Comparison of ENCODE assay signal across 16 mouse cellular contexts in genomic region chr19:10404424-10404823, GRCm38 (mm10). TPM values are rescaled to one million over a fixed set of nuclear protein-coding genes. Genes with fewer than 3 reads are reported as not detected.
A peak's percentile ranks its signal among the peaks of the same experiment; 100 is the strongest.
DNase-seq lines count a peak whose midpoint lies in the region; ATAC-seq lines count a peak whose summit lies in the region.
"Had no signal": no experiment of that assay in that cellular context is flagged by ENCODE, and none has a peak within 500 bp of the region (broad histone marks: within the 10 kb centered on the region; RNA-seq: fewer than 3 reads in every experiment).

No protein-coding gene starts in this region.

- intact Hi-C loops in left cerebral cortex, postnatal 4 days (cut with DNase I), result no loop called here

- ATAC-seq in frontal cortex, adult (ENCODE audit: low TSS enrichment), result peak; percentile 42
- no peak for ATAC-seq in megakaryocyte progenitor cell, adult 5-6 weeks (replicated peaks; ENCODE audit: poor library complexity)
- ATAC-seq: intestine, embryonic 16.5 days had no signal

- no peak for DNase-seq in frontal cortex, postnatal 25 days (ENCODE audit: low spot score in 2 of 2)
- peak; percentile 19 for DNase-seq in left cerebral cortex, postnatal 4 days
- DNase-seq in left cerebral cortex, adult 8-10 months (ENCODE audit: low spot score in 2 of 2), result no peak
- DNase-seq in cerebellum, adult 9-11 months, result peak; percentile 78
- DNase-seq in cerebellum, postnatal 36 days, result peak; percentile 44 to 62
- DNase-seq in gastrocnemius, adult 18-20 months (ENCODE audit: low spot score), result no peak
- DNase-seq: gastrocnemius, postnatal 14 days; heart, adult 2 months; heart, postnatal 36 days; kidney, postnatal 4 days; liver; thymus, adult 2 months had no signal

RNA-seq across cellular contexts. Expression of gene Syt7, which starts 15.5 kb away (rescaled TPM):
- 100 to 1,000 TPM; 209 to 213 TPM for total RNA-seq in left cerebral cortex, postnatal 4 days (2021)
- 100 to 1,000 TPM; 268 to 306 (median 296) TPM for total RNA-seq in left cerebral cortex, adult 8-10 months (2022)
- total RNA-seq in gastrocnemius, adult 18-20 months (2021), result 1 to 10 TPM; 1.5 TPM
- not detected in 2 replicates for total RNA-seq in megakaryocyte progenitor cell, adult 5-6 weeks (2015)
- total RNA-seq in megakaryocyte progenitor cell, adult 5-6 weeks (2017), result not detected in 2 replicates
- total RNA-seq: megakaryocyte-erythroid progenitor cell, adult 5-6 weeks had no signal

RNA-seq across cellular contexts. Expression of gene Lrrc10b, which starts 52.8 kb away (rescaled TPM):
- 1 to 10 TPM; 3.7 to 5.0 TPM for total RNA-seq in left cerebral cortex, postnatal 4 days (2021)
- total RNA-seq in left cerebral cortex, adult 8-10 months (2022), result 10 to 100 TPM; 49.9 to 67.8 (median 54.8) TPM
- under 1 TPM; 0.17 to 0.18 TPM for total RNA-seq in gastrocnemius, adult 18-20 months (2021)
- total RNA-seq in megakaryocyte progenitor cell, adult 5-6 weeks (2015), result not detected in 2 replicates
- not detected in 2 replicates for total RNA-seq in megakaryocyte progenitor cell, adult 5-6 weeks (2017)
- total RNA-seq: megakaryocyte-erythroid progenitor cell, adult 5-6 weeks had no signal

Comparison
In these comparisons a context has a peak if more than half of its experiments do, and no peak if none do; other contexts are left out.
1. DNase-seq: peak in left cerebral cortex, postnatal 4 days (single experiment), cerebellum, adult 9-11 months (single experiment) and cerebellum, postnatal 36 days (2 of 2); none in frontal cortex, postnatal 25 days (0 of 2), left cerebral cortex, adult 8-10 months (0 of 2) and gastrocnemius, adult 18-20 months (single experiment).
2. RNA of gene Lrrc10b, which starts 52.8 kb away (total RNA-seq): 49.9 to 67.8 TPM in left cerebral cortex, adult 8-10 months; 3.7 to 5.0 TPM in left cerebral cortex, postnatal 4 days, 0.17 to 0.18 TPM in gastrocnemius, adult 18-20 months and not detected in megakaryocyte progenitor cell, adult 5-6 weeks; every median in the first group is over 4 times any median in the second.
3. RNA of gene Syt7, which starts 15.5 kb away (total RNA-seq): 268 to 306 TPM in left cerebral cortex, adult 8-10 months and 209 to 213 TPM in left cerebral cortex, postnatal 4 days; 1.5 TPM in gastrocnemius, adult 18-20 months and not detected in megakaryocyte progenitor cell, adult 5-6 weeks; every median in the first group is over 10 times any median in the second.